Mouse (Mus musculus) megakaryocyte-erythroid progenitor cell, adult 5 weeks (primary cell): Measurements from ENCODE around the gene Kcnj3. TPM values are rescaled to one million over a fixed set of nuclear protein-coding genes. Genes with fewer than 3 reads are reported as not detected.

Source experiments
- polyA plus RNA-seq: library from polyadenylated mRNA; stranded (reverse); fragments of >175 nt; gene quantifications from 2 replicates; pipeline ENCODE4 v1.2.3, GENCODE M21; 2012

Gene Kcnj3
- not detected in 2 replicates for polyA plus RNA-seq

DNA sequence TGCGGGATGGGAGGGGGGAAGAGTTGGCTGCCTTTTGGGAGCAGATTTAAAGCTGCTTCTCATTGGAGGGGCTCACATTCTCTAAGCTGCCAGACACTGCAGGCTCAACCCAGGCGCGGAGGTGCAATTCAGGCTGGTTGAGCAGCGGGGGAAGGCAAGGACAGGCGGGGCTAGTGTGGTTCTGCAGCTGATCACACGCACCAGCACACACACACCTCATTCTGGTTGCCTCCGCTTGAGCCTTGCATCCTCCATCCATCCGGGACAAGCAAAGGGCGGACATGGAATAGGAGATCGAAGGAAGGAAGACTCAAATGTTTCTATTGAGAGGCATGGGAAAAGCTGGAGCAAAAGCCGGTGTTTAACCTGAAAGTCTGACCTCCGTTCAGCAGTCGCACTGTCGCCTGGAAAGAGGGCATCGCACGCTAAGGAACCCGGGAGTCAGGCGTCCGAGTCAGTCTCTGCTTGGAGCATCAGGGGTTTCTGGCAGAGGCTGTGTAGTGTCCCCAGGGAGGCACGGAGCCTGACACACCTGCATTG is at the start of gene Kcnj3:
TSS of gene Kcnj3 (plus strand) at position 250 of the 540 bp plus-strand sequence.

